Mouse (Mus musculus) CH12.LX (cell line): ENCODE measurements at regions not wholly inside any gene's neighbourhood (a gene's known extent, or its start where the extent isn't known, plus 50 kb on each side); places are given as distances from the start of the nearest gene placed in this dataset.

Experiments used
- DNase-seq: peaks from one replicate; pipeline ENCODE4 v3.0.0-alpha.2; 2013; ENCODE audit errors: extremely low read depth
- H3K27ac ChIP-seq: 2 replicates; pipeline ENCODE4 v1.5.1; 2012; ENCODE audit warnings: low read depth, mild to moderate bottlenecking, control low read depth, moderate library complexity; ENCODE audit not compliant: insufficient read depth
- H3K27me3 ChIP-seq: replicated peaks from 2 replicates; pipeline ENCODE3; 2012; ENCODE audit warnings: inconsistent platforms
- H3K36me3 ChIP-seq, 2 experiments: replicated peaks in 1 of 2; 2 replicates each; pipeline versions ENCODE3 to v1.6.1; 2012; ENCODE audit warnings: inconsistent platforms in 1 of 2, low read length in 1 of 2, mild to moderate bottlenecking in 1 of 2, mixed read lengths in 1 of 2, moderate library complexity in 1 of 2; ENCODE audit not compliant: control insufficient read depth in 1 of 2, insufficient read depth in 1 of 2
- H3K4me1 ChIP-seq, 2 experiments: 2 replicates each; pipeline ENCODE4 v1.6.1; 2012; ENCODE audit warnings: inconsistent platforms in 1 of 2, moderate library complexity in 1 of 2; ENCODE audit not compliant: insufficient read depth in 2 of 2, control insufficient read depth in 1 of 2
- H3K4me2 ChIP-seq: 2 replicates; pipeline ENCODE4 v1.6.1; 2012; ENCODE audit warnings: low read depth, mild to moderate bottlenecking, control low read depth; ENCODE audit not compliant: poor library complexity, insufficient read depth, severe bottlenecking
- H3K4me3 ChIP-seq, 3 experiments: fragments of 150-350 bp in 1 of 3; sonication (generic) in 1 of 3; replicated peaks in 1 of 3; 2 replicates each; pipeline versions ENCODE3 to v1.5.1; 2011 to 2012; ENCODE audit warnings: low read depth in 2 of 3, low read length in 2 of 3, mild to moderate bottlenecking in 2 of 3, moderate library complexity in 2 of 3, control low read depth in 1 of 3, improper control_type of control experiment in 1 of 3, inconsistent platforms in 1 of 3, mixed read lengths in 1 of 3; ENCODE audit not compliant: poor library complexity in 1 of 3
- H3K79me2 ChIP-seq: replicated peaks from 2 replicates; pipeline ENCODE4 v1.6.1; 2012; ENCODE audit warnings: mild to moderate bottlenecking, moderate library complexity; ENCODE audit not compliant: control insufficient read depth, poor library complexity, insufficient read depth, severe bottlenecking; ENCODE audit errors: extremely low read depth
- H3K9ac ChIP-seq: 2 replicates; pipeline ENCODE4 v1.6.1; 2012; ENCODE audit warnings: low read depth, mild to moderate bottlenecking, control low read depth, moderate library complexity; ENCODE audit not compliant: insufficient read depth
- H3K9me3 ChIP-seq: replicated peaks from 2 replicates; pipeline ENCODE3; 2012; ENCODE audit warnings: low read length, inconsistent platforms, mixed read lengths
- EP300 ChIP-seq: IDR thresholded peaks from 2 replicates; pipeline ENCODE4 v1.6.1; 2011; ENCODE audit warnings: low read length, improper control_type of control experiment
- JUND ChIP-seq: conservative IDR thresholded peaks from 2 replicates; pipeline ENCODE4 v1.6.1; 2011; ENCODE audit warnings: low read depth, low read length, improper control_type of control experiment
- MAFK ChIP-seq: IDR thresholded peaks from 2 replicates; pipeline ENCODE4 v1.6.1; 2011; ENCODE audit warnings: low read length, improper control_type of control experiment; ENCODE audit not compliant: insufficient replicate concordance
- MAX ChIP-seq: IDR thresholded peaks from 2 replicates; pipeline ENCODE4 v1.6.1; 2011; ENCODE audit warnings: low read length, improper control_type of control experiment
- MXI1 ChIP-seq: IDR thresholded peaks from 2 replicates; pipeline ENCODE4 v1.6.1; 2011; ENCODE audit warnings: mild to moderate bottlenecking, low read depth, low read length, improper control_type of control experiment
- POLR2A ChIP-seq: IDR thresholded peaks from 2 replicates; pipeline ENCODE4 v1.6.1; 2011; ENCODE audit warnings: low read depth, mild to moderate bottlenecking, improper control_type of control experiment, low read length
- POLR2AphosphoS2 ChIP-seq: IDR thresholded peaks from 2 replicates; pipeline ENCODE4 v1.6.1; 2011; ENCODE audit warnings: low read depth, low read length, improper control_type of control experiment
- UBTF ChIP-seq: IDR thresholded peaks from 2 replicates; pipeline ENCODE4 v1.6.1; 2012; ENCODE audit warnings: low read depth, mild to moderate bottlenecking, inconsistent platforms, low read length, improper control_type of control experiment, moderate library complexity
- USF2 ChIP-seq: conservative IDR thresholded peaks from 2 replicates; pipeline ENCODE4 v1.6.1; 2011; ENCODE audit warnings: low read depth, low read length, improper control_type of control experiment
- ZC3H11A ChIP-seq: IDR thresholded peaks from 2 replicates; pipeline ENCODE4 v1.6.1; 2012; ENCODE audit warnings: low read depth, mild to moderate bottlenecking, inconsistent platforms, low read length, improper control_type of control experiment
- ZKSCAN1 ChIP-seq: IDR thresholded peaks from 2 replicates; pipeline ENCODE4 v1.6.1; 2012; ENCODE audit warnings: low read depth, inconsistent platforms, low read length, improper control_type of control experiment, borderline replicate concordance
- ZNF384 ChIP-seq: IDR thresholded peaks from 2 replicates; pipeline ENCODE4 v1.6.1; 2012; ENCODE audit warnings: low read depth, low read length, improper control_type of control experiment, inconsistent platforms
- dilution Hi-C: fragments of 300-500 bp; cut with MboI; formaldehyde crosslinking; loops from 2 replicates; pipeline ENCODE4 v1.14.3; 2020; ENCODE audit warnings: low sequenced_read_pairs; ENCODE audit not compliant: extremely low pct_unique_long_range_greater_than_20kb, extremely low pct_ligation_motif_present
- in situ Hi-C: fragments of 300-500 bp; cut with MboI; formaldehyde crosslinking; loops from 3 replicates; pipeline ENCODE4 v1.14.3; 2019; ENCODE audit warnings: low sequenced_read_pairs, low pct_ligation_motif_present, low pct_unique_long_range_greater_than_20kb, mixed read lengths

DNA sequence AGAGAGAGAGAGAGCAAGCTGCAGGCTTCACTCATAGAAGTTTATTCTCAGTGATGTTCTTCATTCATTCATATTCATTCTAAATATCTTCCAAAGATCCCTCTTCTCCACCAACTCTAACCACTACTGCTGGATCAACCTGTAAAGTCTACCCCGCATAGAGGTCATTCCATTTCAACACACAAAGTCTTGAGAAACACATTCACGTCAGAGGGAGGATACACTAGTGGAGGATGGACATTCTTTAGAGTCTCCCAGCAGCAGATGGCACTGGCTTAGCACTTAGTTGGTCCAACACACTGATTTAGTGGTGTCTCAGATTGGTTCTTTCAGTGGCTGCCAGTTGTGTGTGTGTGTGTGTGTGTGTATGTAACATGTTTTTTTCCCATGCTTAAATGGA, 74.9 kb upstream of the Dlx2 start:
- Histone ChIP-seq H3K9me3 (peaks cover 8% of the 10 kb centered on the region), H3K27ac (no peak overlapping the region), H3K4me2 (no peak overlapping the region), H3K4me3 (no peak overlapping the region), H3K4me1 (peaks cover 0 to 16% of the 10 kb centered on the region in 2 experiments; a peak in 2 of 4 replicates), H3K27me3 (no peaks in the 10 kb centered on the region), H3K9ac (no peak overlapping the region), H3K36me3 (no peaks in the 10 kb centered on the region), H3K79me2 (no peaks in the 10 kb centered on the region)
- TF ChIP-seq ZKSCAN1 = no peak
- no peak for TF ChIP-seq USF2
- in situ Hi-C loops = no loop called here
- dilution Hi-C loops = no loop called here
- no peak for DNase-seq

DNA sequence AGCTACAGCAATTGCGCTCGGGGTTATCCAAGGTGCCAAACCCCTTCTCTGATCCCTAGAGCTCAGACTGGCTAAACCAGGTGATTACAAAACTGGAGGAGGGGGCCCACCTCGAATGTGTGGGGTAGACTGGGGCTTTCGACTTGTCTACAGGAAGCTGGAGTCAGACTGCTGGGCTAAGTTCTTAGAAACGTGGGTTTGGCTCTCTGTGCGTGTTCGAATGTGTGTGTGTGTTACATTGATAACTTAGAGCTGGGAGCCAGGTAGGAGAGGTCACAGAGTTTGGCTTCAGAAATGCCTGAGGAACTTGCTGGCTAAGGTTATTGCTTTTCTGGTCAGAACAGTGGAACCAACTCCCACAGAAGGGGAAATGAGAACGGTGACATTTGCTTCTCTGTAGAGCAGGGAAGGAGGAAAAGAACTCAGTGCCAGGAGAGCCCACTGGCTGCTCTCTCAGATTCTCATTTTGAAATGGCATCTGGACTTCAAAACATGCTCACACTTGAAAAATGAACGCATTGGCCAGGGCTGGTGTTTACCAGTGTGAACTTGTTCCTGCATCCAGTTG, 76.1 kb upstream of the Dlx2 start:
- peak; percentile 18; the same call in 1 of the 2 replicates for TF ChIP-seq ZNF384
- TF ChIP-seq JUND = no peak
- TF ChIP-seq EP300 = peak; percentile 36; the same call in 1 of the 2 replicates
- TF ChIP-seq, all 38 proteins: peak for 2
- H3K27me3 ChIP-seq = no peaks in the 10 kb centered on the region
- peaks cover 5 to 28% of the 10 kb centered on the region in 2 experiments for H3K4me1 ChIP-seq
- H3K4me3 ChIP-seq = no peak overlapping the region
- peaks cover 8% of the 10 kb centered on the region for H3K9me3 ChIP-seq
- H3K79me2 ChIP-seq = no peaks in the 10 kb centered on the region
- no peak overlapping the region for H3K4me2 ChIP-seq
- H3K27ac ChIP-seq = no peak overlapping the region
- no peak overlapping the region for H3K9ac ChIP-seq
- dilution Hi-C loops (no loop called here), in situ Hi-C loops (no loop called here)
- H3K36me3 ChIP-seq = no peaks in the 10 kb centered on the region
- peak; percentile 31 for DNase-seq

DNA sequence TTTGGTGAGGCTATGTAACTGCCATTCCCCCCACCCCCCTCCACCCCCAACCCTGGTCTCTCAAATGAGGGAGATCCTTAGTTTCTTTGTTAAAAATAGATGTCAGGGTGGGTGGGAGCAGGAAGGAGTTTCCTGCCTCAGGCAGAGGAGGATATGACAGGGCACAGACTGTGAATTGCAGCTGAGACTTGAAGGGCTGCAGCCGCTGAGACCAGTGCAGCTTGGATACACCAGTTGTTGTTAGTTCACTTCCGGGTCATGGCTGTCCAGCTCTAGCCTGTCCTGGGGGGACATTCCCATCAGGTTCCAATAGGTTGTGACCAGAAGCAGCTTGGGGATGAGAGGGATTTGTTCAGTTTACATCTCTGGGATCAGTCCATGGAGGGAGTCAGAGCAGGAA, 76.6 kb upstream of the Dlx2 start:
- Histone ChIP-seq H3K27me3 (no peaks in the 10 kb centered on the region), H3K9ac (no peak overlapping the region), H3K36me3 (no peaks in the 10 kb centered on the region), H3K9me3 (peaks cover 8% of the 10 kb centered on the region), H3K4me2 (no peak overlapping the region), H3K79me2 (no peaks in the 10 kb centered on the region), H3K4me3 (no peak overlapping the region), H3K27ac (no peak overlapping the region), H3K4me1 (peaks cover 5 to 28% of the 10 kb centered on the region in 2 experiments)
- no peak for DNase-seq
- in situ Hi-C loops (no loop called here), dilution Hi-C loops (no loop called here)
- TF ChIP-seq POLR2AphosphoS2 (no peak), MXI1 (no peak), MAX (no peak), ZC3H11A (no peak), POLR2A (no peak), MAFK (no peak), UBTF (no peak)
